Mouse (Mus musculus) heart, adult 2 months (tissue): ENCODE results near the gene Zfp189. TPM values are rescaled to one million over a fixed set of nuclear protein-coding genes. Genes with fewer than 3 reads are reported as not detected.

Experiments
- DNase-seq, 2 experiments: peaks; one replicate each; pipeline ENCODE4 v3.0.0; 2021
- H3K27ac ChIP-seq: fragments of 200-600 bp; 2 replicates; pipeline ENCODE4 v1.8.1; 2022
- H3K27me3 ChIP-seq: fragments of 200-500 bp; 2 replicates; pipeline ENCODE4 v1.6.1; 2012; ENCODE audit warnings: mild to moderate bottlenecking, low read length, inconsistent platforms, mixed read lengths; ENCODE audit not compliant: control insufficient read depth, insufficient read depth
- H3K36me3 ChIP-seq: fragments of 200-500 bp; 2 replicates; pipeline ENCODE4 v1.6.1; 2012; ENCODE audit warnings: low read length, inconsistent platforms; ENCODE audit not compliant: control insufficient read depth, insufficient read depth
- H3K4me1 ChIP-seq: fragments of 200-500 bp; 2 replicates; pipeline ENCODE4 v1.6.1; 2011; ENCODE audit warnings: low read length; ENCODE audit not compliant: control insufficient read depth, insufficient read depth
- H3K4me3 ChIP-seq: fragments of 200-600 bp; 2 replicates; pipeline ENCODE4 v1.8.1; 2022
- H3K79me2 ChIP-seq: fragments of 200-500 bp; replicated peaks from 2 replicates; pipeline ENCODE4 v1.6.1; 2012; ENCODE audit warnings: mild to moderate bottlenecking, inconsistent platforms, low read length, moderate library complexity, mixed read lengths; ENCODE audit not compliant: control insufficient read depth, insufficient read depth
- H3K9ac ChIP-seq: fragments of 200-500 bp; 2 replicates; pipeline ENCODE4 v1.6.1; 2012; ENCODE audit warnings: low read depth, mild to moderate bottlenecking, control low read depth, inconsistent platforms, low read length, mixed read lengths
- CTCF ChIP-seq: fragments of 200-600 bp; IDR thresholded peaks from 2 replicates; pipeline ENCODE4 v1.8.1; 2022; ENCODE audit warnings: antibody characterized with exemption, mild to moderate bottlenecking, moderate library complexity
- EP300 ChIP-seq: fragments of 200-500 bp; IDR thresholded peaks from 2 replicates; pipeline ENCODE4 v1.6.1; 2011; ENCODE audit warnings: low read depth, low read length, control low read depth; ENCODE audit not compliant: insufficient read depth
- POLR2A ChIP-seq: fragments of 200-500 bp; IDR thresholded peaks from 2 replicates; pipeline ENCODE4 v1.6.1; 2011; ENCODE audit warnings: mild to moderate bottlenecking, low read depth, low read length, control low read depth; ENCODE audit not compliant: insufficient read depth
- WGBS: fragments of 180-500 bp; shearing (Covaris S2); methylation state at CpG from one replicate; pipeline ENCODE4 v1.1.7; 2018; 5-methylcytosine and 5-hydroxymethylcytosine counted together
- intact Hi-C: fragments of 180-260 bp; cut with DNase I; formaldehyde crosslinking; loops from one replicate; pipeline ENCODE4 v1.15.1; 2025
- polyA plus RNA-seq: library from polyadenylated mRNA; depleted of rRNA; stranded (reverse); fragments of >200 nt; gene quantifications from 2 replicates; pipeline ENCODE4 v1.2.3, GENCODE M21; 2012
- total RNA-seq, 2 experiments: library from RNA; stranded (reverse); gene quantifications; 2 replicates each; pipeline ENCODE4 v1.2.3; 2021

Gene Zfp189
- total and polyA plus RNA-seq, 3 experiments = 1.3 to 6.5 (median 6.2) TPM

DNA sequence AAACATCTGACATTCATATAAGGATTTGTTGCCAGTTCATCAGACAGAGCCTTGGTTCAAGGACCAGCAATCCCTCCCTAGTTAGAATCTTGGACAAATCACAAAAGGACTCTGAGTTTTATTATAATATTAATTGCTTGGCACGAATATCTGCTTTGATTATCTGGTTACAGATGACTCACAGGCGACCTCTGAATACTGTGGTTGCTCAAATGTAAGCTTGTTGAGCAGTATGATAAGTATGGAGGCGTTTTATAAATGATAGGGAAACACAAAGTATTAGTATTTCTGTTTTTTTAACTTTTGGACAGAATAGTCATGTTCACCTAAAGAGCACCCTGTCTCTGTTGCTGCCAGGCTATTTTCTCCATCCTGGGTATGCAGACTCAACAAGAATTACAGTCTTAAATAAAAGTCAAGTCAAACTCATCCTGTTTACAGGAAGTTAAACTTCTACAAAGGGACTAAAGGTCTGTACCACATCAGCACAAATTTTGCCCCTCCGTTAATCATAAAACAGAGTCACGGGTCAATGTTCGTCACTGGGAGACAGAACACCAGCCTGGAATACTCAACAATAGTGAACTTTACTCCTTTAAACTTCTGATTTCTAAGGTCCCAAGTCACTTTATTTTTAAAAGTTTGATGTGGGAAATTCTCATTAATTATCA lies 26.0 kb downstream of the Zfp189 start:
- Histone ChIP-seq H3K79me2 (no peaks in the 10 kb centered on the region), H3K4me3 (no peak overlapping the region), H3K9ac (no peak overlapping the region), H3K36me3 (no peaks in the 10 kb centered on the region), H3K27me3 (no peaks in the 10 kb centered on the region), H3K27ac (no peak overlapping the region), H3K4me1 (no peaks in the 10 kb centered on the region)
- 69% methylated on average over 6 of the region's 6 CpGs for WGBS
- no peak for DNase-seq
- TF ChIP-seq EP300 = no peak
- no peak for TF ChIP-seq CTCF
- TF ChIP-seq POLR2A = no peak
- intact Hi-C loops = no loop called here

GRCm38 (mm10) chr4:49547544-49548219 lies 26.7 kb downstream of the Zfp189 start:
- 82% methylated on average over 7 of the region's 7 CpGs for WGBS
- TF ChIP-seq POLR2A (no peak), CTCF (no peak), EP300 (no peak)
- Histone ChIP-seq H3K27me3 (no peaks in the 10 kb centered on the region), H3K4me3 (no peak overlapping the region), H3K79me2 (no peaks in the 10 kb centered on the region), H3K9ac (no peak overlapping the region), H3K27ac (no peak overlapping the region), H3K4me1 (no peaks in the 10 kb centered on the region), H3K36me3 (no peaks in the 10 kb centered on the region)
- no peak for DNase-seq
- intact Hi-C loops = no loop called here

DNA sequence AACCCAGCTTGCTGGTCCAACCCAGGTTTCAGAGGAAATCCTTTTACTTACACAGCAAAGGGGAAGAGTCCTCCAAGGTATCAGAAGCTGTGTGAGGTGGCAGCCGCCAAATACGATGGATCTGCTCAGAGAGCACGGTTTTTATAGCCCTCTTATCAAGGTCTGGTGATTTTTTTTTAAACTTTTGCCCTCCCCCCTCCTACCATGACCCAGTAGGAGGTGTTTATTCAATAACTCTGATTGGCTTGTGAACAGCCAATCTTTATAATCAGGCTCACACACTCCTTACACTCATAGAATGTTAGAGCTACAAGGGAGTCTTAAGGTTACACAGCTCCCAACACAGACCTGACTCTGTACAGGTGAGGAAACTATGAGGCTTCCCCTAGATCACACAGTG lies 28.4 kb downstream of the Zfp189 start, which contains the start of gene Aldob:
Aldob (minus strand) TSS at position 164 of the 400 bp plus-strand sequence.
- intact Hi-C loops = no loop called here
- whole genome bisulfite sequencing = 28% methylated on average over 3 of the region's 3 CpGs

GRCm38 (mm10) chr4:49553380-49553779 lies 32.4 kb downstream of the Zfp189 start:
- WGBS = 89% methylated on average over 5 of the region's 5 CpGs
- TF ChIP-seq POLR2A = no peak
- TF ChIP-seq CTCF = no peak
- TF ChIP-seq EP300 = no peak
- no peak overlapping the region for H3K27ac ChIP-seq

More for the DNA sequence above, 28.4 kb downstream of the Zfp189 start, which contains the start of gene Aldob:
- Histone ChIP-seq H3K27me3 (no peaks in the 10 kb centered on the region), H3K4me3 (no peak within 1 kb of the TSS), H3K79me2 (no peaks in the 10 kb centered on the region), H3K4me1 (no peaks in the 10 kb centered on the region), H3K9ac (no peak within 1 kb of the TSS), H3K36me3 (no peaks in the 10 kb centered on the region), H3K27ac (no peak within 1 kb of the TSS)
- TF ChIP-seq CTCF (no peak), POLR2A (no peak), EP300 (no peak)
- no peak for DNase-seq

DNA sequence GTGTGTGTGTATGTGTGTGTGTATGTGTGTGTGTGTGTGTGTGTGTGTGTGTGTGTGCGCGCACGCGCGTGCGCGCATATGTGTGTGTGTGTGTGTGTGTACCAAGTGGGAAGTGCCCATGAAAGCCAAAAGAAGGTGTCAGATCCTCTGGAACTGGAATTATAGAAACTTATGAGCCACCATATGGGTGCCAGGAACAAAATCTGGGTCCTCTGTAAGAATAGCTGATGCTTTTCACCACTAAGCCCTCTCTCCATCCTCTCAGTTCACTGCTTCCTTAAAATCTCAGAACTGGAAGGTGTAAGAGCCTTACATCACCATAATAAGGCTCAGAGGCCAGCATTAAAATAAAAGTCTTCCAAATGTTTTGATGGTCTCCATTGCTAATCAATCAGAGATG lies 36.4 kb downstream of the Zfp189 start:
- Histone ChIP-seq H3K36me3 (no peaks in the 10 kb centered on the region), H3K9ac (no peak overlapping the region), H3K4me1 (peaks cover 1% of the 10 kb centered on the region; the same call in 1 of the 2 replicates), H3K27me3 (no peaks in the 10 kb centered on the region), H3K4me3 (no peak overlapping the region), H3K79me2 (no peaks in the 10 kb centered on the region), H3K27ac (no peak overlapping the region)
- intact Hi-C loops = no loop called here
- TF ChIP-seq CTCF (no peak), POLR2A (no peak), EP300 (no peak)
- DNase-seq = no peak
- WGBS = 98% methylated on average over 7 of the region's 7 CpGs

More at GRCm38 (mm10) chr4:49553380-49553779, 32.4 kb downstream of the Zfp189 start:
- no peak for DNase-seq
- Histone ChIP-seq H3K36me3 (no peaks in the 10 kb centered on the region), H3K27me3 (no peaks in the 10 kb centered on the region), H3K9ac (no peak overlapping the region), H3K79me2 (no peaks in the 10 kb centered on the region), H3K4me1 (no peaks in the 10 kb centered on the region), H3K4me3 (no peak overlapping the region)
- intact Hi-C loops = no loop called here

DNA sequence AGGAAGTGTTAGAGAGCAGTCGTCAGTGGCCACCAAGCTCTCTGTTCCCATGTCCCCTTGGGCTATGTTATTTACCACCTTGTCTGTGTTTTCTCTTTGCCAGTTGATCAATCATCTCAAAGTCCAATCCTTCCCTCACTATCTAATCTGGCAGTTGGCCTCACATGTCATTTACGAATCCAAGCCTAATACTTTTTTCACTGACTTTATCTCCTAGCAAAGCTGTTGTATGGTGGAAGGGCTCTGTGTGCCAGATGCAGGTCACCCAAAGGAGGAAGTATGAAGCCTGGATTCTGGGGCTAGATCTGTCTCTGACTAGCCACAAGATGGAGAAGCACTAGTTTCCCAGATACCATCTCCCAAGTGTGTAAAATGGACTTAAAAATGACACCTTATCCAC lies 37.2 kb downstream of the Zfp189 start:
- WGBS = 56% methylated on average over 2 of the region's 2 CpGs
- DNase-seq = no peak
- no peaks in the 10 kb centered on the region for H3K79me2 ChIP-seq
- H3K27me3 ChIP-seq = no peaks in the 10 kb centered on the region
- no peak overlapping the region for H3K9ac ChIP-seq
- TF ChIP-seq CTCF = no peak
- TF ChIP-seq EP300 = no peak
- TF ChIP-seq POLR2A = no peak
- no peaks in the 10 kb centered on the region for H3K36me3 ChIP-seq
- intact Hi-C loops = no loop called here
- H3K27ac ChIP-seq = no peak overlapping the region
- peaks cover 1% of the 10 kb centered on the region; the same call in 1 of the 2 replicates for H3K4me1 ChIP-seq
- no peak overlapping the region for H3K4me3 ChIP-seq
